Mouse (Mus musculus) 3134 (cell line): ENCODE measurements around the gene Mast2.

Experiments
- DNase-seq: peaks from one replicate; pipeline ENCODE4 v3.0.0-alpha.2; 2011; ENCODE audit warnings: low spot score; ENCODE audit not compliant: insufficient read length; ENCODE audit errors: extremely low read depth

Gene Mast2

GRCm38 (mm10) chr4:116411401-116411800, 52.6 kb downstream of the Mast2 start:
- no peak for DNase-seq

- no peak for DNase-seq
Observed at GRCm38 (mm10) chr4:116406668-116407067, 57.3 kb downstream of the Mast2 start.

- DNase-seq = no peak
Observed at GRCm38 (mm10) chr4:116405955-116406351, 58.0 kb downstream of the Mast2 start.

GRCm38 (mm10) chr4:116405276-116405954, 58.6 kb downstream of the Mast2 start:
- DNase-seq = no peak

GRCm38 (mm10) chr4:116403884-116404283, 60.1 kb downstream of the Mast2 start:
- DNase-seq = no peak

- DNase-seq = no peak
Observed at GRCm38 (mm10) chr4:116402708-116403107, 61.3 kb downstream of the Mast2 start.

GRCm38 (mm10) chr4:116398051-116398450, 65.9 kb downstream of the Mast2 start:
- DNase-seq = no peak

- DNase-seq = peak; percentile 44
Observed at GRCm38 (mm10) chr4:116377973-116378667, 85.9 kb downstream of the Mast2 start.

- DNase-seq = peak; percentile 40
Observed at GRCm38 (mm10) chr4:116371676-116372075, 92.3 kb downstream of the Mast2 start.

- DNase-seq = no peak
Observed at GRCm38 (mm10) chr4:116358099-116358498, 105.9 kb downstream of the Mast2 start.

- no peak for DNase-seq
Observed at GRCm38 (mm10) chr4:116352919-116353318, 111.1 kb downstream of the Mast2 start.

- DNase-seq = no peak
Observed at GRCm38 (mm10) chr4:116352496-116352895, 111.5 kb downstream of the Mast2 start.

- DNase-seq = no peak
Observed at GRCm38 (mm10) chr4:116342119-116342518, 121.9 kb downstream of the Mast2 start.

GRCm38 (mm10) chr4:116336294-116336693, 127.7 kb downstream of the Mast2 start:
- no peak for DNase-seq

- DNase-seq = no peak
Observed at GRCm38 (mm10) chr4:116329256-116329655, 134.7 kb downstream of the Mast2 start.

GRCm38 (mm10) chr4:116322127-116322526, 141.9 kb downstream of the Mast2 start:
- DNase-seq = no peak

- no peak for DNase-seq
Observed at GRCm38 (mm10) chr4:116317575-116317974, 146.4 kb downstream of the Mast2 start.

- no peak for DNase-seq
Observed at GRCm38 (mm10) chr4:116304551-116304950, 159.4 kb downstream of the Mast2 start.

GRCm38 (mm10) chr4:116300878-116301355, 163.1 kb downstream of the Mast2 start:
- peak; percentile 78 for DNase-seq

- DNase-seq = no peak
Observed at GRCm38 (mm10) chr4:116293296-116293695, 170.7 kb downstream of the Mast2 start.

GRCm38 (mm10) chr4:116291561-116291960, 172.4 kb downstream of the Mast2 start:
- DNase-seq = peak; percentile 54

- DNase-seq = no peak
Observed at GRCm38 (mm10) chr4:116282211-116282610, 181.8 kb downstream of the Mast2 start.
